Mouse (Mus musculus) embryonic facial prominence, embryonic 10.5 days (tissue): ENCODE results near the gene Tmem87a. TPM values are rescaled to one million over a fixed set of nuclear protein-coding genes. Genes with fewer than 3 reads are reported as not detected.

Source experiments
- DNase-seq: peaks from one replicate; pipeline ENCODE4 v3.0.0-alpha.2; 2017; ENCODE audit warnings: low spot score
- H3K27ac ChIP-seq: fragments of 300-500 bp; sonication (generic); replicated peaks from 2 replicates; pipeline ENCODE4 v1.5.1; 2016; ENCODE audit warnings: mild to moderate bottlenecking
- H3K27me3 ChIP-seq: fragments of 300-500 bp; sonication (generic); replicated peaks from 2 replicates; pipeline ENCODE4 v1.6.1; 2016; ENCODE audit warnings: low read depth, mild to moderate bottlenecking; ENCODE audit not compliant: poor library complexity, severe bottlenecking
- H3K36me3 ChIP-seq: fragments of 300-500 bp; sonication (generic); replicated peaks from 2 replicates; pipeline ENCODE4 v1.6.1; 2016; ENCODE audit warnings: mild to moderate bottlenecking, moderate library complexity
- H3K4me1 ChIP-seq: fragments of 300-500 bp; sonication (generic); 2 replicates; pipeline ENCODE4 v1.6.1; 2016
- H3K4me3 ChIP-seq: fragments of 300-500 bp; sonication (generic); 2 replicates; pipeline ENCODE4 v1.5.1; 2016; ENCODE audit warnings: mild to moderate bottlenecking, moderate library complexity
- H3K9me3 ChIP-seq: fragments of 300-500 bp; sonication (generic); 2 replicates; pipeline ENCODE4 v1.6.1; 2016; ENCODE audit warnings: mild to moderate bottlenecking
- WGBS: fragments of 180-500 bp; shearing (Covaris S2); methylation state at CpG from one replicate; pipeline ENCODE4 v1.1.7; 2016; 5-methylcytosine and 5-hydroxymethylcytosine counted together
- polyA plus RNA-seq: library from polyadenylated mRNA; unstranded; fragments of >200 nt; fragmentation: Nextera tagmentation; extraction: Ambion mirVana; gene quantifications from 2 replicates; pipeline ENCODE4 v1.2.1, GENCODE M21; 2016

Tmem87a gene
- polyA plus RNA-seq: 7.1 TPM in 2 replicates

DNA sequence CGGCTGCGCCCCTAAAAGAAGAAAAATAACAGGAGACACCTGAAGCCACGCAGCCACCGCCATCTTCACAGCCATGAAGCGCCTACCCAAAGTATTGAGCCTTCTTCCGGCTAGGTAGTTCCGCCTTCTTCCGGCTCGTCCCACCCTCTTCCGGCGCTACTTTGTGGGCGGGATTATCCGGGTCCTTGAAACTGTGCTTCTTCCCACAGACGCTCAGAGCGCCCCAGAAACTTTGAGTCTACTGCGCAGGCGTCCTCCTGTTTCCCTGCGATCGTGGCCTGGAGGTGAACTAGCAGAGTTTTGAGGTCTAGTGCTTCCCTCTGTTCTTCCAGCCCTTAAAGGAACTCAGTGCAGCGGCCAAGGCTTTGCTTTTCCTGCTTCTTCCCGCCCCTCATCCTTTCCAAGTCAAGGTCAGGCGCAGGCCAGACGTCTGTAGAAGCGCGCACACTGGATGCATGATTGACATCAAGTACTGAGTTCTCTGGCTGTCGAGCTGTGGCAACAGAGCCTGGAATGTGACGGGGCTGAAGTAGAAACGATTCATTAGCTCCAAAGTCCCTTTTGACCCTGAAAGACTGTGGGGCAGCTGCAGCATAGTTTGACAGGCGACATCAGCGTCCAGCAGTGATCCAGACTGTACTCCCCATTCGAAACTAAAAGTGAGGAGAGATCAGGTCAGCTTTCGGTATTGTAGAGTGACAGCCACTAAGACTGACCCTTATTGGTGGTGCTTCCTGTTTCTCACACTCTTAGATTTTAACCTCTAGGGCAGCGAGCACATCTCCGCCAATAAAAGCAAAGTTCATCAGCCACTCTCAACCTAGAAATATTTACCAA, at the start of gene Tmem87a:
Tmem87a (minus strand) TSS at position 128 of the 837 bp plus-strand sequence.
- H3K36me3 ChIP-seq: peaks cover 15% of the 10 kb centered on the region; the same call in 1 of the 2 replicates
- peaks cover 22% of the 10 kb centered on the region for H3K4me1 ChIP-seq
- peak; percentile 96 for DNase-seq
- H3K27me3 ChIP-seq: no peaks in the 10 kb centered on the region
- H3K27ac ChIP-seq: peak within 1 kb of the TSS; percentile 94
- WGBS: 1% methylated on average over 34 of the region's 34 CpGs
- H3K4me3 ChIP-seq: peak within 1 kb of the TSS; percentile 87
- H3K9me3 ChIP-seq: peaks cover 13% of the 10 kb centered on the region; the same call in 1 of the 2 replicates

DNA sequence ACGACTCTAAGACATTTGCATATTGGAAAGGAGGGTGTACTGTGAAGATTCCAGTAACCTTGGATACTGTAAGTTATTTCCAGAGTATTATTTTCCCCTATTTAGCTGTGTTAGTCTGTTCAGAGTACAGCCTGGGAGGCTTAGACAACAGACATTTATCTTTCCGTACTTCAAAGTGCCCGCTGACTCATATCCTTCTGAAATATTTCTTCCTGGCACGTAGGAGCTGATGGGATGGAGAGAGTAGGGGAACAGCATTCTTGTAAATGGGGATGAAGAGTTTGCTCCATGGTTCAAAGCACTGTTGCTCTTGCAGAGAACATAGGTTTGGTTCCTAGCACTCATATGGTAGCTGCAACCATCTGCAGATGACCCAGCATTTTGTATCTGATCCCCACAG, 48.7 kb upstream of the Tmem87a start:
- WGBS: 84% methylated on average over 4 of the region's 4 CpGs
- Histone ChIP-seq H3K27ac (no peak overlapping the region), H3K36me3 (no peaks in the 10 kb centered on the region), H3K4me1 (no peaks in the 10 kb centered on the region), H3K4me3 (no peak overlapping the region), H3K9me3 (no peaks in the 10 kb centered on the region), H3K27me3 (no peaks in the 10 kb centered on the region)
- no peak for DNase-seq

DNA sequence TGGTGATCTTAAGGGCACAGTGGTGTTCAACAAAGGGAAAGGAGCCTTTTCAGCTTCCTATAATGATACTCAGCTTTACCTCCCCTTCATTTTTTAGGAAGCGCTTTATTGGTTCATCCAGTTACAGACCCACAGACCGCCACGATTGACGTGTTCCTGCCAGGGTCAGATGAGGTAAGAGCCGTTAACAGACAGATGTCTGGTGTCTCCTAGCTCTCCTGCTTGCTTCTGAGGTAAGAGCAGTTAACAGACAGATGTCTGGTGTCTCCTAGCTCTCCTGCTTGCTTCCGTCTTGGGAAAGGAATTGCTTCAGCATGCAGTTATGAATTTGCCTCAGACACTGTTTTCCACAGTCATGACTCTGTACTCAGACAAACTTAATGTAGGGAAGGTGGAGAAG, 46.8 kb upstream of the Tmem87a start:
- Histone ChIP-seq H3K27me3 (no peaks in the 10 kb centered on the region), H3K36me3 (no peaks in the 10 kb centered on the region), H3K4me3 (no peak overlapping the region), H3K9me3 (no peaks in the 10 kb centered on the region), H3K4me1 (no peaks in the 10 kb centered on the region), H3K27ac (no peak overlapping the region)
- WGBS: 75% methylated on average over 6 of the region's 6 CpGs
- no peak for DNase-seq

DNA sequence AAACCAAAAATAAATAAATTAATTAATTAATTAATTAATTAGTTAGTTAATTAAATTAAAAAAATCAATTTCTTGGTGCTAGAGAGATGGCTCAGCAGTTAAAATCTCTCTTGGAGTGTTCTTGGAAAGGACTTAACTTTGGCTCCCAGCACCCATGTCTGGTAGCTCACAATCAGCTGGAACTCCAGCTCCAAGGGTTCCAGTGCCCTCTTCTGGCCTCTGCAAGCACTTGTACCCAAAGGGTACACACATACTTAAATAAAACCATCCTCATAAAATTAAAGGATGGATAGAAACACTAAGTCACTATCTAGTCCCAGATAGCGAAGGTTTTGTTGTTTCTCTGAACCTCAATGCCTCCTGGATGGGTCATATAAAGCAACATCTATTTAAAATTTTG, 43.4 kb upstream of the Tmem87a start:
- no peak overlapping the region for H3K4me3 ChIP-seq
- H3K4me1 ChIP-seq: no peaks in the 10 kb centered on the region
- no peak for DNase-seq
- no peaks in the 10 kb centered on the region for H3K27me3 ChIP-seq
- H3K27ac ChIP-seq: no peak overlapping the region
- H3K36me3 ChIP-seq: no peaks in the 10 kb centered on the region
- 84% methylated on average over 1 of the region's 1 CpGs for WGBS
- no peaks in the 10 kb centered on the region for H3K9me3 ChIP-seq

DNA sequence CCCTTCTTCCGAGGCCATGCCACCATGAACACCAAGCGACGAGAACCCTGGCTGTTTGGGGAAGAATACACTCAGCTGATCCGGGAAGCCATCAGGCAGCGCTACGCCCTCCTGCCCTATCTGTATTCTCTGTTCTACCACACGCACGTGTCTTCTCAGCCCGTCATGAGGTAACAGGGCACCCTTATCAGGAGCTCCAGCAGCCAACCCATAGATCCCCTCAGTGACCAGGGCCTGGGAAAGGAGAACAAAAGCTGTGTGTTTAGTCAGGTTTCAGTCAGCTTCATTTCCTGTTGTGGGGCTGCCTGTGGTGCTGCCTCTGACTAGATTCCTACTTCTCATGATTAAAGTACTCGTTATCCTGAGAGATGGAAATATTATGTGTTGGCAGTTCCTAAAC, 42.5 kb upstream of the Tmem87a start:
- H3K4me3 ChIP-seq: no peak overlapping the region
- no peaks in the 10 kb centered on the region for H3K36me3 ChIP-seq
- H3K4me1 ChIP-seq: no peaks in the 10 kb centered on the region
- WGBS: 75% methylated on average over 10 of the region's 10 CpGs
- H3K27ac ChIP-seq: 0 out of 2 replicates have a peak overlapping the region, but pooled peaks have one; percentile 10
- no peak for DNase-seq
- no peaks in the 10 kb centered on the region for H3K9me3 ChIP-seq
- H3K27me3 ChIP-seq: no peaks in the 10 kb centered on the region

DNA sequence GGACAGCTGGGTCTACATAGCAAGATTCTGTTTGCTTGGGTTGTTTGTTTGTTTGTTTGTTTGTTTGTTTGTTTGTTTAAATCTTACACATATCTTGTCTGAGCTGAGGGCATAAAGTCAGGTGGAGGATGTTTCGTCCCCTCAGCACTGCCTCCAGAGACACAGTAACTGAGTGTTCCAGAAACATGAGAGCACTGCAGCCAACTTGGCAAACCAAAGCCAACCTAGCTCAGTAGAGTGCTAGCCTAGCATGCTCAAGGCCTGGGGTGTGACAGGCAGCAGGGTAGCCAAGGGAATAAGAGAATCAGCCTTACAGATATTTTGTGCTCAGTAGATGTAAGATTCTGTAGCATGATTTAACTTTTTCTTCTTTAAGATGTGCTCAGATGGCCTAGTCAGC, 40.6 kb upstream of the Tmem87a start:
- Histone ChIP-seq H3K4me3 (no peak overlapping the region), H3K36me3 (no peaks in the 10 kb centered on the region), H3K4me1 (no peaks in the 10 kb centered on the region), H3K9me3 (no peaks in the 10 kb centered on the region), H3K27ac (no peak overlapping the region), H3K27me3 (no peaks in the 10 kb centered on the region)
- DNase-seq: no peak
- 84% methylated on average over 1 of the region's 1 CpGs for WGBS

DNA sequence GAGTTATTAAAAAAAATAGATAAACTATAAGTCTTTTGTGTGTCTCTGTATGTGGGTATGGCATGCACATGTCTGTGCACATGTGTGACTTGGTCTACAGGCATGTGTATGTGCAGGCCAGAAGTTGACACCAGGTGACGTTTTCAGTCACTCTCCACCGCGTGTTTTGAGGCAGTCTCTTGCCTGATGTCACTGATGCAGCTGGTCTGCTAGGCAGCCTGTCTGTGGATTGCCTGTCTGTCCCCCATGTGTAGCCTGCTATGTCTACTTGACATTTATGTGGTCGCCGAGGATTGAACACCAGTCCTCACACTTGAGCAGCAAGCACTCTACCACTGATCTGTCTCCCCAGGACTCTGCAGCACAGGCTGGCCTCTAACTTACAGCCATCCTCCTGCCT, 20.5 kb upstream of the Tmem87a start:
- Histone ChIP-seq H3K9me3 (no peaks in the 10 kb centered on the region), H3K27ac (no peak overlapping the region), H3K4me3 (no peak overlapping the region), H3K27me3 (no peaks in the 10 kb centered on the region), H3K4me1 (no peaks in the 10 kb centered on the region), H3K36me3 (no peaks in the 10 kb centered on the region)
- DNase-seq: no peak
- WGBS: 86% methylated on average over 5 of the region's 5 CpGs

DNA sequence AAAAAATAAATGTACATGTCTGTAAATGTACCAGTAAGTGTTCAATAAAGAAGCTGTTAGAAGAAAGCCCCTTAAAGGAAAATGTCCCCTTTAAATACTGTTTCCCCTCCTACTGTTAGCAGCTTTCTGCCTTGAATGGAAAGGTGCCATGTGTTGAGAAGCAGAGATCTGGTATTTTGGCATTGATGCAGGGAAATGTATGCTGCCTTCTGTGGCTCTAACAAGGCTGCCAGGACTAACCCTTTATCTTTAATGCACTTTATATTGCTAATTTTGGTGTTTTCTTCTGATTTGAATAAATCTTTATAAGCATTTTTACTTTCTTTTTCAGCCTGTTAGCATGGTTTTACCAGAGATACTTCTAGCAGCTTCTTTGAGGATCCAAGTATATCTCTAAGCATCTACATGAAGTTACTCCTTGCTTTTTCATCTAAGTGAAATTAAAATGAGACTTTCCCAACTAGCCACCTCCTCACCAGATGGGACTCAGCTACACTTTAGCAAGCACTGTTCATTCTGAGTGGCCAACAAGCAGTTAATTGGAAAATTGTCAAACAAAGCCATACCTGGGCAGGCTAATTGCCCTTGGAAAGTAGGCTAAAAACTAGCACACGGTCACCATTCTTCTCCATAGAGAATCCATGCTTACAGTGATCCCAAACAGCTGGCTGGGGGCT, 11.0 kb upstream of the Tmem87a start:
- Histone ChIP-seq H3K9me3 (no peaks in the 10 kb centered on the region), H3K27me3 (no peaks in the 10 kb centered on the region), H3K36me3 (no peaks in the 10 kb centered on the region), H3K4me1 (no peaks in the 10 kb centered on the region), H3K27ac (no peak overlapping the region), H3K4me3 (no peak overlapping the region)
- DNase-seq: no peak
- 77% methylated on average over 1 of the region's 1 CpGs for WGBS

DNA sequence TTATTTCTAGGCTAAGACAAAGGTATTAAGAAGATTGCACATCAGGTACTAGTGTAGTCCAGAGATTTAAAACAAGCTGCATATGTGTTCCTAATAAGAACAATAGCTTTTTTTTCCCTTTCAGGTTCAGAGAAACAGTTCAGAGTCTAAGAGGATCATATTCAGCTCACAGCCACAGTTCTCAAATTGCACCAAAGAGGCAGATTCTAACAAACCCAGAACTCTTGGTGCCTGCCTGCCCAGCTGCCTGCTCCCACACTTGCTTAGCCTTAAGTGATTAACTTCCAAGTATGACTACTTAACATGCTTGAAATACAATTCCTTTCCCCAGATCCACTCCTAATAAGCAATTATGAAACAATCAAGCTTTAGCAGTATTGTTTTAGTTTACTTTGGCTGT, 10.2 kb upstream of the Tmem87a start:
- Histone ChIP-seq H3K27me3 (no peaks in the 10 kb centered on the region), H3K4me1 (no peaks in the 10 kb centered on the region), H3K4me3 (no peak overlapping the region), H3K36me3 (no peaks in the 10 kb centered on the region), H3K27ac (no peak overlapping the region), H3K9me3 (peaks cover 3% of the 10 kb centered on the region; the same call in 1 of the 2 replicates)
- DNase-seq: no peak

DNA sequence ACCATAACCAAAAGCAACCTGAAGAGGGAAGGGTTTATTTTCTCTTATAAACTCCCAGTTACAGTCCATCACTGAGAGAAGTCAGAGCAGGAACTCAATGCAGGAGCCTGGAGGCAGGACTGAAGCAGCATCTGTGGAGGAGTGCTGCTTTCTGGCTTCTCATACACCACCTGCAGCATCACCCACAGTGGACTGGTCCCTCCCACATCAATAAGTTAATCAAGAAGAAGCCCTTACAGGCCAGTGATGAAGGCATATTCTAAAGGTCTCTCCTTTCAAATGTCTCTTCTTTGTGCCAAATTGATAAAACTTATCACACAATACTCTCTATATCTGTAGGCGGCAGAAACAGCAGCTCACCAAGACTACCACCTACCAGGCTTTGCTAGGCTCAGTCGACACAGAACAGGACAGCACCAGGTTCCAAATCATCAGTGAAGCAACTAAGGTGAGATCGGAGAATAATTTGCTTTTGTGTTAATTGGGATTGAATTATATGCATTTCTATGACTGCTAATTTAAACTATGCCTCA, 7.2 kb upstream of the Tmem87a start:
- H3K27me3 ChIP-seq: no peaks in the 10 kb centered on the region
- H3K36me3 ChIP-seq: peaks cover 3% of the 10 kb centered on the region; the same call in 1 of the 2 replicates
- H3K4me3 ChIP-seq: no peak overlapping the region
- no peaks in the 10 kb centered on the region for H3K4me1 ChIP-seq
- 91% methylated on average over 3 of the region's 3 CpGs for WGBS
- no peak overlapping the region for H3K27ac ChIP-seq
- DNase-seq: no peak
- peaks cover 16% of the 10 kb centered on the region; the same call in 1 of the 2 replicates for H3K9me3 ChIP-seq

DNA sequence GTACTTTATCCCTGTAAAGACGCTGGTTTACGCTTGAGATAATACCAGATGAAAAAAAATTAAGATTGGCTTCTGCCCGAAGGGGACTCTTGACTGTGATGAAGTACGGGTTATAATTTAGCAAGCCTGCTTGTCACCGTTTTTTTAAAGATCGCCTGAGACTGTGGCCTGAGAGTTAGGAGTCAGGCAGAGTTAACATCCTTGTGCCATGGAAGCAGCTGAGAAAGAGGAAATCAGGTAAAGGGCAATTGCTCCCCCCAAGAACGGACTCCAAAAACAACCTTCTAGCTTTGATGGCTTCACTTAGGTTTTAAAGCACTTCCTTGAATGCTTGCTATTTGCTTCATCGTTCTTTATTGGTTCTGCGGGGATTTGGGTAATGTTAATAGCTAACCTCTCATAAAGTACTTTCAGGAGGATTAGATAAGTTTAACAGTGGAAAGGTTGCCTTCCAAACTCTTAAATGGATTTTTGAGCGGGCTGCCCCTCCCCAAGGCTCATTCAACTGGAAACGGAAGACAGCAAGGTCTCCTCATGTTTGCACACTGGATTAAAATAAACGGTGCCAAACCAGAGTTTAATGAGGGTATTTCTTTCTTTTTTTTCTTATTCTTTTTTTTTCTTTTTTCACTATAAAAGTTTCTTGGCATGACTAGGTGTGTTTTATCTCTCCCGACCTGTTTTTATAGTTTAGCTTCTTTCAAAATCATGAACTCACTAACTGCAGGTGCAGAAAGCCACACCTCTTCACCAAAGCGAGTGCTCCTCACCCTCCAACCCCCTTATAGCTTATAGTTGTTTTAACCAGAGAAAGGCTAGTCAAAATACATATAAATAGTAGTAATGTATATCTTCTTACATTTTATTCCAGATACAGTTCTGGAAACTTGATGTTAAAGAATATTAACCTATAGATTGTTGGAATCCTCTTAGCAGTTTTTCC, 1.2 kb upstream of the Tmem87a start:
- 41% methylated on average over 14 of the region's 14 CpGs for WGBS
- H3K27me3 ChIP-seq: no peaks in the 10 kb centered on the region

DNA sequence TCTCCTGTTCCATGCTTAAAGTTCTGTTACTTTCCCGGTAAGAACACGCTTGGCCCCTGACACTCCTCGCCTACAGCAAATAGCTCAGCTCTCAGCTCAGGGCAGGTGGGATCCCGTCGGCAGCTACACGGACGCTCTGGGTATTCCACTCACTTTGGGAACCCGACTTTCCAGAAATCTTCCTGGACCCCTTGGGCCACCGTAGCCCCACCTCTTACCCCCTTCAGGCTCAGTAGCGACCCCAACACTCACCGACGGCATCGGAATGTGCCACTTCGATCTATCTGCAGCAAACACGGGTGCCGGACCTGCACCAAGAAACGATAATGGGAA, 294 bp downstream of the Tmem87a start, which contains the start of gene Ganc:
Ganc (plus strand) TSS at position 244 of the 333 bp plus-strand sequence.
- 0% methylated on average over 17 of the region's 17 CpGs for WGBS
- no peak for DNase-seq
- Histone ChIP-seq H3K4me3 (peak within 1 kb of the TSS; percentile 87), H3K36me3 (peaks cover 15% of the 10 kb centered on the region; the same call in 1 of the 2 replicates), H3K27me3 (no peaks in the 10 kb centered on the region), H3K9me3 (peaks cover 8% of the 10 kb centered on the region; the same call in 1 of the 2 replicates), H3K4me1 (peaks cover 22% of the 10 kb centered on the region), H3K27ac (peak within 1 kb of the TSS; percentile 94)

More for the DNA sequence above, 1.2 kb upstream of the Tmem87a start:
- H3K4me1 ChIP-seq: peaks cover 22% of the 10 kb centered on the region
- H3K27ac ChIP-seq: peak overlapping the region; percentile 94
- DNase-seq: no peak
- H3K9me3 ChIP-seq: peaks cover 16% of the 10 kb centered on the region; the same call in 1 of the 2 replicates
- peak overlapping the region; percentile 87 for H3K4me3 ChIP-seq
- peaks cover 9% of the 10 kb centered on the region; the same call in 1 of the 2 replicates for H3K36me3 ChIP-seq
